Mouse (Mus musculus): ENCODE measurements at regions not wholly inside any gene's neighbourhood (a gene's known extent, or its start where the extent isn't known, plus 50 kb on each side); places are given as distances from the start of the nearest gene placed in this dataset.

DNA sequence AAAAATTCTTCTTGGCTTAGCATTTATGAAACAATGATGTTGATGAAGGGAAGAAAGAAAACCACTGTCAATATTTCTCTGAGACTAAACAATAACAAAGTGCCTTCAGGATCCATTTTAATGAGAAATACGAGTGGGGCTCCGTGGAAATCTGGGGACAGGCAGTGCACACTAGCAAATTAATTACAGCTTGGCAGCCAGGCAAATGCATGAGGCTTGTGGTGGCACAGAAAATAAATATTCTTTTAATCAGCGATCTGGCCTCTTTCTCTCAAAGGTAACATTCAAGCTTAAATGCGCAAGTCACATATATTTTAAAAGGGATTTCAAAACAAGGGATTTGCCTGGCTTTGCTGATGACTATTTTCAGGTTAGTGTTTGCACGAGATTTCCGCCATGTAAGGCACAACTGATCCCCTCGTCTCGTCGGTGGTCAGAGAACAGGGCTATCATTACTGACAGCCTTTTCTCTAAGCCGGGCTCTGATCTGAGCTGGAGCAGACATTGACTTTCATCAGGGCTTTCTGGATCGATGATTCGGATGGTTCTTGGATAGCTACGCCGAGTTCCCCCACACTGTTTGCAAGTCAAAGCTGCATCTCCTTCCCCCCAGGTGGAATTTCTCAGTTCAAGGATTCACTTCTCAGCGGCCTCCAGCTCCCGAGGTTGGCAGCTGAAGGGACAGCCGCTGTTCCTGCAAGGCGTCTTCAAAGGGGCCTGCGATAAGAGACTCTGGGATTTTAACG, 109.1 kb upstream of the Ptbp2 start:
- peak overlapping the region; percentile 22; the same call in 1 of the 2 replicates for H3K9ac ChIP-seq (ENCODE audit: low read length)
- peaks cover 3% of the 10 kb centered on the region; the same call in 1 of the 2 replicates for H3K4me1 ChIP-seq (ENCODE audit: control insufficient read depth, insufficient read depth, low read length)
- H3K36me3 ChIP-seq (ENCODE audit: control insufficient read depth, insufficient read depth, low read length), result no peaks in the 10 kb centered on the region
- no peak for DNase-seq (ENCODE audit: low spot score)
- no peaks in the 10 kb centered on the region for H3K27me3 ChIP-seq (ENCODE audit: control insufficient read depth, insufficient read depth, low read length)
- H3K9me3 ChIP-seq (ENCODE audit: control insufficient read depth, low read length), result no peaks in the 10 kb centered on the region
- 11% methylated on average over 20 of the region's 20 CpGs for WGBS
- no peak for ATAC-seq (ENCODE audit: insufficient number of reproducible peaks, low FRiP score, low TSS enrichment, low read depth)
- 0 out of 2 replicates have a peak overlapping the region, but pooled peaks have one; percentile 6 for H3K4me3 ChIP-seq (ENCODE audit: low read depth, low read length)
- peak overlapping the region; percentile 37 for H3K4me2 ChIP-seq (ENCODE audit: low read depth, severe bottlenecking)
- H3K27ac ChIP-seq (replicated peaks; ENCODE audit: low read depth, low read length), result no peak overlapping the region

DNA sequence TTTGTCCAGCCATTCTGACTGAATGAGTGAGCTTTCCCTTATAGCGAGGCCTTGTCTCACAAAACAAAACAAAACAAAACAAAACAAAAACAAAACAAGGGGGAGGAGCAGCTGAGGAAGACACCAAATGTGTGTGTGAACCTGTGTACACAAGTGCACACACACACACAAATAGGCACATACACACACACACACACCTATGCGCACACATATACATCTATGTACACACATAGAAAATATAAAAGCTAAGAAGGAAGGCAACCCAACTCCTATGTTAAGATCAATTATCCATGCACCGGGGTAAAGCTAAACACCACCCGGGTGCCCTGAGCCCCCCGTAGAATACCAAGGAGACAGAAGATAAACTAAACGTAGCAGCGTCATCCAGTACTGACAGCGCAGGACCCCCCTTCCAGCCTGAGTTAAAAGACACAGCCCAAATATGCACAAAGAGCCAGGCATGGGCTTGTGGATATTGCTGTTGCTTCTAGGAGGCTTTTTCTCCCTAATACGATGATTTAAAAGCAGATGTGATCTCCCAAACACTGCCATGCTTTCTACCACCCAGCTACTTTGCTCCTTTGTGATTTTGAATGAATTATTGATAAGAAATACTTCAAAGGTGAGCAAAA, 108.4 kb upstream of the Ptbp2 start:
- H3K9ac ChIP-seq (ENCODE audit: low read length), result no peak overlapping the region
- no peak overlapping the region for H3K27ac ChIP-seq (replicated peaks; ENCODE audit: low read depth, low read length)
- no peak overlapping the region for H3K4me3 ChIP-seq (ENCODE audit: low read depth, low read length)
- H3K9me3 ChIP-seq (ENCODE audit: control insufficient read depth, low read length), result no peaks in the 10 kb centered on the region
- ATAC-seq (ENCODE audit: insufficient number of reproducible peaks, low FRiP score, low TSS enrichment, low read depth), result no peak
- peaks cover 3% of the 10 kb centered on the region; the same call in 1 of the 2 replicates for H3K4me1 ChIP-seq (ENCODE audit: control insufficient read depth, insufficient read depth, low read length)
- 75% methylated on average over 9 of the region's 9 CpGs for WGBS
- no peak overlapping the region for H3K4me2 ChIP-seq (ENCODE audit: low read depth, severe bottlenecking)
- H3K36me3 ChIP-seq (ENCODE audit: control insufficient read depth, insufficient read depth, low read length), result no peaks in the 10 kb centered on the region
- H3K27me3 ChIP-seq (ENCODE audit: control insufficient read depth, insufficient read depth, low read length), result no peaks in the 10 kb centered on the region
- no peak for DNase-seq (ENCODE audit: low spot score)

DNA sequence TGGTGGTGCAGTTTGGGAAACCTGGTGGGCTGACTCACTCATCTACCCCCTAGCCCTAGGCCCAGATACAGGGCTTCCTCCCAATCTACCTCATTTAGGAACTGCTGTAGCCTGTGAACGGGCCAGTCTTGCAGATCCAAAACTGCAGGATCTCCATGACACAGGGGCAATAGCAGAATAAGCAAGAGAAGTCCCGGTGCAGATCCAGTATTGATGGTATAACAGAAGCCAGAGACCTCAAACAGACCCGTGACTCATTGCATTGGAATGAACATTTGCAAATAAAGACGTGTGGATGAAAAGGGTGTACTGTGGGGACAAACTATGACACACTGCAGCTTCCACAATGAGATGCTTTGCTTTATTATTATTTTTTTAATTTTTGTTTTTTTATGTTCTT, 106.6 kb upstream of the Ptbp2 start:
- ATAC-seq (ENCODE audit: insufficient number of reproducible peaks, low FRiP score, low TSS enrichment, low read depth), result no peak
- no peak for DNase-seq (ENCODE audit: low spot score)
- H3K9me3 ChIP-seq (ENCODE audit: control insufficient read depth, low read length), result no peaks in the 10 kb centered on the region
- H3K27me3 ChIP-seq (ENCODE audit: control insufficient read depth, insufficient read depth, low read length), result no peaks in the 10 kb centered on the region
- peaks cover 3% of the 10 kb centered on the region; the same call in 1 of the 2 replicates for H3K4me1 ChIP-seq (ENCODE audit: control insufficient read depth, insufficient read depth, low read length)
- H3K36me3 ChIP-seq (ENCODE audit: control insufficient read depth, insufficient read depth, low read length), result no peaks in the 10 kb centered on the region
- no peak overlapping the region for H3K4me3 ChIP-seq (ENCODE audit: low read depth, low read length)
- H3K9ac ChIP-seq (ENCODE audit: low read length), result no peak overlapping the region
- WGBS, result 82% methylated on average over 4 of the region's 4 CpGs
- no peak overlapping the region for H3K27ac ChIP-seq (replicated peaks; ENCODE audit: low read depth, low read length)
- H3K4me2 ChIP-seq (ENCODE audit: low read depth, severe bottlenecking), result no peak overlapping the region

DNA sequence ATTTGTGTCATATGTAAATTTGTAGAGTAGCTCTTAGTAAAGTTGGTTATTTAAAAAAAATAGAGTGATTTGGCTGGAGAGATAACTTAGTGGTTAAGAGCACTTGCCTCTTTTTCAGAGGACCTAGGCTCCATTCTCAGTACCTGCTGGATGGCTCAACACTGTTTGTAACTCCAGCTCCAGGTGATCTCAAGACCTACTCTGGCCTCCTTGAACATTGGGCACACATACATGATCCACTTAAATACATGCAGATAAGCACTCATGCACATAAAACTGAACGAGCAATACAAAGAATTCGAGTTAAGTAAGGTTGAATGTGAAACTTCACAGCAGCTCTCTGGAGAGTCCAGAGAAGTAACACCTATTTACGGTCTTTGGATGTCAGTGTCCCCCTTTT, 104.2 kb upstream of the Ptbp2 start:
- WGBS, result 87% methylated on average over 3 of the region's 3 CpGs
- Histone ChIP-seq H3K36me3 (ENCODE audit: control insufficient read depth, insufficient read depth, low read length) (no peaks in the 10 kb centered on the region), H3K4me3 (ENCODE audit: low read depth, low read length) (no peak overlapping the region), H3K27ac (replicated peaks; ENCODE audit: low read depth, low read length) (no peak overlapping the region), H3K9ac (ENCODE audit: low read length) (no peak overlapping the region), H3K4me2 (ENCODE audit: low read depth, severe bottlenecking) (no peak overlapping the region), H3K9me3 (ENCODE audit: control insufficient read depth, low read length) (no peaks in the 10 kb centered on the region), H3K27me3 (ENCODE audit: control insufficient read depth, insufficient read depth, low read length) (no peaks in the 10 kb centered on the region), H3K4me1 (ENCODE audit: control insufficient read depth, insufficient read depth, low read length) (peaks cover under 1% of the 10 kb centered on the region; the same call in 1 of the 2 replicates)
- ATAC-seq (ENCODE audit: insufficient number of reproducible peaks, low FRiP score, low TSS enrichment, low read depth) (no peak), DNase-seq (ENCODE audit: low spot score) (no peak)

DNA sequence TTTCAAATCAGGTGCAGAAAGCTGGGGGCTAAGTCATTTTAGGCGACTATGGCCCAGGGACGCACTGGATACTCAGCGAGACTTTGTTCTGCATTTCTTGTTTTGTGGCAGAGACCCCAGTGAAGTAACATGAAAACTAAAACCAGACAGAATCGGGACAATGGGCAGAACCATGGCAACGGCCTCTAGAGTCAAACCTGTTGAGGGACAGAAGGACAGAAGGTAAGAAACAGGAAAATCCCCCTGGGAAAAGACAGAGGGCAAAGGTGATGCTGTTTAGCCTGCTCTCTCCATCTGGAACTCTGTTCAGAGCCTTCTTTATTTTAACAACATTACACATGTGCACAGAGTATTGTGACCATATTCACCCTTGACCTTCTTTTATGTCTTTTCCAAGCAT, 92.1 kb upstream of the Ptbp2 start:
- Histone ChIP-seq H3K27ac (replicated peaks; ENCODE audit: low read depth, low read length) (no peak overlapping the region), H3K4me1 (ENCODE audit: control insufficient read depth, insufficient read depth, low read length) (no peaks in the 10 kb centered on the region), H3K36me3 (ENCODE audit: control insufficient read depth, insufficient read depth, low read length) (no peaks in the 10 kb centered on the region), H3K9ac (ENCODE audit: low read length) (no peak overlapping the region), H3K4me2 (ENCODE audit: low read depth, severe bottlenecking) (no peak overlapping the region), H3K4me3 (ENCODE audit: low read depth, low read length) (no peak overlapping the region), H3K9me3 (ENCODE audit: control insufficient read depth, low read length) (no peaks in the 10 kb centered on the region), H3K27me3 (ENCODE audit: control insufficient read depth, insufficient read depth, low read length) (no peaks in the 10 kb centered on the region)
- DNase-seq (ENCODE audit: low spot score), result no peak
- WGBS, result 69% methylated on average over 5 of the region's 5 CpGs
- no peak for ATAC-seq (ENCODE audit: insufficient number of reproducible peaks, low FRiP score, low TSS enrichment, low read depth)

DNA sequence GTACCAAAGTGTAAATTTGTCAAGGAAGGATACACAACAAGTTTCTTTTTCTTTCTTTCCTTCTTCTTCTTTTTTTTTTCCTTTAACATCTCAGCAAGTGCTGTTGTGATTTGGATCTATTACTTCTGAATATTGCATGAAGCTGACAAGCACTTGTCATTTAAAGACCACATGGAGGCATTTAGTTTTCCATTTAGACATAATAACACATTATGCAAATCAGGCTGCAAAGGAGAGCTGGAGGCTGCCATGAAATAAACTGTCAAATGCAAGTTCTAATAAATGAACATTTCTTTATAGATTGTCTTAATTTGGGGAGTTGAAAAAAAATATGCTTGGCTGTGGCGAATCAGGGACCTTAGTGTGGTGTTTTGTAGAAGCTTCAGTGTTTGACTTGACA, 90.8 kb upstream of the Ptbp2 start:
- H3K4me1 ChIP-seq (ENCODE audit: control insufficient read depth, insufficient read depth, low read length), result no peaks in the 10 kb centered on the region
- H3K9ac ChIP-seq (ENCODE audit: low read length), result no peak overlapping the region
- H3K27ac ChIP-seq (replicated peaks; ENCODE audit: low read depth, low read length), result no peak overlapping the region
- no peaks in the 10 kb centered on the region for H3K27me3 ChIP-seq (ENCODE audit: control insufficient read depth, insufficient read depth, low read length)
- H3K9me3 ChIP-seq (ENCODE audit: control insufficient read depth, low read length), result no peaks in the 10 kb centered on the region
- no peak for ATAC-seq (ENCODE audit: insufficient number of reproducible peaks, low FRiP score, low TSS enrichment, low read depth)
- no peak for DNase-seq (ENCODE audit: low spot score)
- WGBS, result 97% methylated on average over 1 of the region's 1 CpGs
- H3K36me3 ChIP-seq (ENCODE audit: control insufficient read depth, insufficient read depth, low read length), result no peaks in the 10 kb centered on the region
- no peak overlapping the region for H3K4me2 ChIP-seq (ENCODE audit: low read depth, severe bottlenecking)
- no peak overlapping the region for H3K4me3 ChIP-seq (ENCODE audit: low read depth, low read length)

DNA sequence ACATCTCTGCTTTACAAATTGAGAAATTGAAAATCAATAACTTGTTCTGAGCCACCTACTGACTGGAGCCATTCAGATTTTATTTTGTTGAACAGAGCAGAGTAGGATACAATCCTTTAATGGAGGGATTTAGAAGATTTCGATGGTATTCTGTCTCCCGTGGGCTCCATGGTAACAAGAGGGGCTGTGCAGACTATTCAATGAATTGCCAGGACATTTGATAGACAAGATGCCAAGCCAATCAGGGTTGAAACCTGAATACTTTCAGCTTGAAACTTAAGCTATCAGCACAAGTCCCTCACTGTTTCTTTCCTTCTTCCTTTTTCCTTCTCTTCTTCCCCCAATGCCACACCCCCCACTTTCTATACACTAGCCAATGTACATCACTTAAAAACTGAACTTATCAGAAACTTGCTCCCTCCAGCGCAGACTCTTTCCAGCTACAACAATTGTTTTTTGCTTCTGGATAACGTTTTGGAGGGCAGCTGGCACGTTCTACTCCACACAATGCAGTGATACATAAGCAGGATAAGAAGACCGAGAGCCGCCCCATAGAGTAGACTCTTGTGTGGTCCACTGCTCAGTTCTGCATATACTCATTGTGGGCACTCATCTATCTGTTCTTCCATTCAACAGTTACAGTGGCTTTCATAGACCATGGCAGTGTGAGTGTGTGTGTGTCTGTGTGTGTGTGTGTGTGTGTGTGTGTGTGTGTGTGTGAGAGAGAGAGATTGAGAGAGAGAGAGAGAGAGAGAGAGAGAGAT, 78.1 kb upstream of the Ptbp2 start:
- DNase-seq (ENCODE audit: low spot score) (no peak), ATAC-seq (ENCODE audit: insufficient number of reproducible peaks, low FRiP score, low TSS enrichment, low read depth) (no peak)
- WGBS, result 88% methylated on average over 7 of the region's 7 CpGs
- Histone ChIP-seq H3K27ac (replicated peaks; ENCODE audit: low read depth, low read length) (no peak overlapping the region), H3K4me3 (ENCODE audit: low read depth, low read length) (no peak overlapping the region), H3K4me1 (ENCODE audit: control insufficient read depth, insufficient read depth, low read length) (no peaks in the 10 kb centered on the region), H3K9me3 (ENCODE audit: control insufficient read depth, low read length) (no peaks in the 10 kb centered on the region), H3K36me3 (ENCODE audit: control insufficient read depth, insufficient read depth, low read length) (no peaks in the 10 kb centered on the region), H3K9ac (ENCODE audit: low read length) (no peak overlapping the region), H3K4me2 (ENCODE audit: low read depth, severe bottlenecking) (no peak overlapping the region), H3K27me3 (ENCODE audit: control insufficient read depth, insufficient read depth, low read length) (no peaks in the 10 kb centered on the region)
